Mouse (Mus musculus): ENCODE data around the gene Slco3a1.

GRCm38 (mm10) chr7:74575678-74576077, 21.1 kb upstream of the Slco3a1 start:
- TF ChIP-seq CTCF (IDR thresholded peaks at IDR 0.05; ENCODE audit: low read depth, low read length): no peak
- TF ChIP-seq POLR2A (IDR thresholded peaks at IDR 0.05; ENCODE audit: insufficient read depth, low read length): no peak

Measured in ES-Bruce4 (cell line).